Mouse (Mus musculus): ENCODE measurements at regions not wholly inside any gene's neighbourhood (a gene's known extent, or its start where the extent isn't known, plus 50 kb on each side); places are given as distances from the start of the nearest gene placed in this dataset.
A peak's percentile ranks its signal among the peaks of the same experiment; 100 is the strongest.
"Not testable (repeated sequence)": the region's sequence is repeated elsewhere in the genome, so short reads cannot be mapped to it uniquely, and the experiment has no call there.

DNA sequence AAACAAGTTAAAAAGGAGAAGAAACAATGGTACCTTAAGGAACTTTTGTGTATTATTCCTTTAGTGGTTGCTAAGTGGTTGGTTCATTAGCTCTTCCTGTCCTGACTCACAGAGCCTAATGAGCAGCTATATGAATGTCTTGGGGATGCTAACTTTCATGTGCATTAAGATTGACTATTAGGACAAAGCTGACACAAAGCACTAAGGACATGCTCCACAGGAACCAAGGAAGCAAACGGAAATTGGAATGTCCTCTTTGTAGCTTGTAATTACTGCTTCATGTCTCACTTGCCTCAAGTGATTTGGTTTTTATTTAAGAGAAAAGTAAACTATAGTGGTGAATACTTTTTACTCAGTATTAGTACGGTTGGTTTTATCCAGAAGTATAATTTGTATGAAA is 627.2 kb downstream of the Hdgfl1 start:
- no peaks in the 10 kb centered on the region for H3K9me3 ChIP-seq (ENCODE audit: control insufficient read depth, insufficient read depth, low read depth, low read length)
- H3K4me3 ChIP-seq (ENCODE audit: insufficient read depth in 1 of 2, low read depth in 1 of 2, low read length in 2 of 2, poor library complexity in 1 of 2, severe bottlenecking in 1 of 2) = no peak overlapping the region
- no peak overlapping the region for H3K9ac ChIP-seq (ENCODE audit: insufficient read depth, low read depth, low read length, poor library complexity, severe bottlenecking)
- TF ChIP-seq CHD2 (IDR thresholded peaks at IDR 0.05; ENCODE audit: low read depth, low read length) (no peak), ZC3H11A (IDR thresholded peaks at IDR 0.05; ENCODE audit: borderline replicate concordance, low read depth, low read length) (no peak), ZNF384 (IDR thresholded peaks at IDR 0.05; ENCODE audit: low read depth, low read length) (no peak), HCFC1 (IDR thresholded peaks at IDR 0.05; ENCODE audit: borderline replicate concordance, insufficient read depth, low read length) (no peak)
- H3K4me1 ChIP-seq (ENCODE audit: control insufficient read depth in 2 of 2, insufficient read depth in 2 of 2, low read length in 2 of 2, poor library complexity in 1 of 2) = no peaks in the 10 kb centered on the region
- no peak overlapping the region for H3K27ac ChIP-seq (ENCODE audit: insufficient read depth, low read depth, low read length, poor library complexity, severe bottlenecking)
- no peak for DNase-seq (ENCODE audit: low read depth, low spot score)
- H3K36me3 ChIP-seq (ENCODE audit: control insufficient read depth, insufficient read depth, low read length, poor library complexity, severe bottlenecking) = no peaks in the 10 kb centered on the region
- in situ Hi-C loops (cut with MboI; ENCODE audit: low sequenced_read_pairs in 2 of 2, unreplicated experiment in 2 of 2) = no loop called here

DNA sequence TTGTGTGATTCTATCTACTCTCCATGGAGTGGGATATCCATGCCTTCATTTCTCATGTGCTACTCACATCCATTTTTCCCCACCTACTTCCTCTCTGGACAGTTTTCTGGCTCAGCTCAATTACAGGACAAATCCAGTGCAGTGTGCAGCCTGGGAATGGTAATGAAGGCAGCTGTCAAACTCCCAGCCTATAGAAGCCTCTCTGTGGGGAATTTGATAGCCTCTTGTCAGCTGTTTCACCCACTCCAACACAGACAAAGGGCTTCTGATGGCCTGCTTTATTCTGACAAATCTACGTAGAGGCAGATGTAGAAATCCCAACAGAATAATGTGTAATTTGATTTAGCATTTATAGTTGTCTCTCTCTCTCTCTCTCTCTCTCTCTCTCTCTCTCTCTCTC is 650.6 kb downstream of the Hdgfl1 start:
- Histone ChIP-seq H3K36me3 (ENCODE audit: control insufficient read depth, insufficient read depth, low read length, poor library complexity, severe bottlenecking) (no peaks in the 10 kb centered on the region), H3K9me3 (ENCODE audit: control insufficient read depth, insufficient read depth, low read depth, low read length) (no peaks in the 10 kb centered on the region), H3K27ac (ENCODE audit: insufficient read depth, low read depth, low read length, poor library complexity, severe bottlenecking) (no peak overlapping the region), H3K4me3 (ENCODE audit: insufficient read depth in 1 of 2, low read depth in 1 of 2, low read length in 2 of 2, poor library complexity in 1 of 2, severe bottlenecking in 1 of 2) (no peak overlapping the region), H3K9ac (ENCODE audit: insufficient read depth, low read depth, low read length, poor library complexity, severe bottlenecking) (no peak overlapping the region), H3K4me1 (ENCODE audit: control insufficient read depth in 2 of 2, insufficient read depth in 2 of 2, low read length in 2 of 2, poor library complexity in 1 of 2) (no peaks in the 10 kb centered on the region)
- in situ Hi-C loops (cut with MboI; ENCODE audit: low sequenced_read_pairs in 2 of 2, unreplicated experiment in 2 of 2) = no loop called here
- DNase-seq (ENCODE audit: low read depth, low spot score) = no peak
- TF ChIP-seq MAFK (IDR thresholded peaks at IDR 0.05; ENCODE audit: insufficient read depth, low read depth, low read length) (no peak), ZC3H11A (IDR thresholded peaks at IDR 0.05; ENCODE audit: borderline replicate concordance, low read depth, low read length) (no peak), HCFC1 (IDR thresholded peaks at IDR 0.05; ENCODE audit: borderline replicate concordance, insufficient read depth, low read length) (no peak), CHD2 (IDR thresholded peaks at IDR 0.05; ENCODE audit: low read depth, low read length) (no peak), ZNF384 (IDR thresholded peaks at IDR 0.05; ENCODE audit: low read depth, low read length) (no peak)

DNA sequence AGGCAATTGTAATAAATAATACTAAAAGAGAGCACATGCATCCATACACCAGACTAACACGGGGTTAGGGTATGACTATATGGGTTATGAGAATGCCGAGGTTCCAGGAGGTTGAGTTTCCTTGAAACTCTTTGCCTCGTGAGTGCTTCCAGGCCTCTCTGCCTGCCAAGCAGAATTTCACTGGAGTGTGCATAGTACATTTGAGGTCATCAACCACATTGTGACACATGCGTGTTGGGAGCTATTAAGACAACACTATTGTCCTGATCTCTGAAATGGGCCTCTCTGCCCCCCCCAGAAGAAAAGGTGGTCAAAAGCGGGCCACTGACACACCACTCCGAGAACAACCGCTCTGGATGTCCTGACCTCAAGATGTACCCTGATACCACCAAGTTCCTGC is 655.8 kb downstream of the Hdgfl1 start:
- no peak overlapping the region for H3K9ac ChIP-seq (ENCODE audit: insufficient read depth, low read depth, low read length, poor library complexity, severe bottlenecking)
- TF ChIP-seq HCFC1 (IDR thresholded peaks at IDR 0.05; ENCODE audit: borderline replicate concordance, insufficient read depth, low read length) = no peak

DNA sequence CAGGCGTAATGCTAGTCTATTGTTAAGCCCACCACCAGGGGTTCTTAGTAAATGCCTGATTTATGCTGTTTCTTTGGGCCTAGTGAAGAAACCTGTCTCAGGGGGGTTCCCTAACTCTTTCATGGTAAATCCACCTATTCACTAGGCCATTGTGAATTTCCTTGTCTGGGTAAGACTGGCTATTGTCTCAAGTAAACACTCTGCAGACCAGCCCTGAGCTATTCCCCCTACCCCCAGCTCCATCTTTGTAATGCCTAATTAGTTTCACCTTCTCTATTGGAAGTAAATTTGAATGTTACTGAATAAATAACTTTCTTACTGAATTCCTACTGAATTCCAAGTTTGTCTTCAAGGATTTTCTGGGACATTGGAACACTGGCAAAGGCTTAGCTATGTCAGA is 656.2 kb downstream of the Hdgfl1 start:
- H3K27ac ChIP-seq (ENCODE audit: insufficient read depth, low read depth, low read length, poor library complexity, severe bottlenecking) = peak overlapping the region; percentile 99; the same call in 1 of the 2 replicates
- in situ Hi-C loops (cut with MboI; ENCODE audit: low sequenced_read_pairs in 2 of 2, unreplicated experiment in 2 of 2); H3K9ac ChIP-seq (ENCODE audit: insufficient read depth, low read depth, low read length, poor library complexity, severe bottlenecking); H3K36me3 ChIP-seq (ENCODE audit: control insufficient read depth, insufficient read depth, low read length, poor library complexity, severe bottlenecking); H3K9me3 ChIP-seq (ENCODE audit: control insufficient read depth, insufficient read depth, low read depth, low read length); H3K4me1 ChIP-seq (ENCODE audit: control insufficient read depth in 2 of 2, insufficient read depth in 2 of 2, low read length in 2 of 2, poor library complexity in 1 of 2): not testable (repeated sequence)
- peak; percentile 47 for DNase-seq (ENCODE audit: low read depth, low spot score)
- peak overlapping the region in 1 of 2 experiments; percentile 23; a peak in 1 of 4 replicates for H3K4me3 ChIP-seq (ENCODE audit: insufficient read depth in 1 of 2, low read depth in 1 of 2, low read length in 2 of 2, poor library complexity in 1 of 2, severe bottlenecking in 1 of 2)

More for the DNA sequence above, 655.8 kb downstream of the Hdgfl1 start:
- in situ Hi-C loops (cut with MboI; ENCODE audit: low sequenced_read_pairs in 2 of 2, unreplicated experiment in 2 of 2) = no loop called here
- DNase-seq (ENCODE audit: low read depth, low spot score) = no peak
- peaks cover 0 to 10% of the 10 kb centered on the region in 2 experiments; a peak in 2 of 4 replicates for H3K4me1 ChIP-seq (ENCODE audit: control insufficient read depth in 2 of 2, insufficient read depth in 2 of 2, low read length in 2 of 2, poor library complexity in 1 of 2)
- no peaks in the 10 kb centered on the region for H3K36me3 ChIP-seq (ENCODE audit: control insufficient read depth, insufficient read depth, low read length, poor library complexity, severe bottlenecking)
- no peaks in the 10 kb centered on the region for H3K9me3 ChIP-seq (ENCODE audit: control insufficient read depth, insufficient read depth, low read depth, low read length)
- H3K27ac ChIP-seq (ENCODE audit: insufficient read depth, low read depth, low read length, poor library complexity, severe bottlenecking) = peak overlapping the region; percentile 99
- H3K4me3 ChIP-seq (ENCODE audit: insufficient read depth in 1 of 2, low read depth in 1 of 2, low read length in 2 of 2, poor library complexity in 1 of 2, severe bottlenecking in 1 of 2) = peak overlapping the region in 1 of 2 experiments; percentile 23; a peak in 1 of 4 replicates

DNA sequence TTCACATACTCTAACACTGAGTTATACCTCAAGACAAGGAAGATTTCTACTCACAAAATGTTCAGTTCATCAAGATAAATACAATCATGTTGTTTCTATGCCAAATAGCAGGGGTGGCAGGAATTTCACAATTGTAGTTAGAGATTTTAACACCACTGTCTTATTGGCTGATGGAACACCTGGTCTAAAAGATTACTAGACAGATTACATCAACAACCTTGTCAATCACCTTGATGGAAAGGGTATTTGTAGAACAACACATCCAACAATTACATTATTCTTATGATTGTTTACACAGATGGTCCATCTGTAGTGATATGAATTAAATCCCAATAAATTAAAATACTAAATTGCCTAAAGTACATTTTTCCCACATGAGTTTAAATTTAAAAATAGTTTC is 657.4 kb downstream of the Hdgfl1 start:
- Histone ChIP-seq H3K4me1 (ENCODE audit: control insufficient read depth in 2 of 2, insufficient read depth in 2 of 2, low read length in 2 of 2, poor library complexity in 1 of 2) (peaks cover 0 to 10% of the 10 kb centered on the region in 2 experiments; a peak in 2 of 4 replicates), H3K9ac (ENCODE audit: insufficient read depth, low read depth, low read length, poor library complexity, severe bottlenecking) (no peak overlapping the region), H3K4me3 (ENCODE audit: insufficient read depth in 1 of 2, low read depth in 1 of 2, low read length in 2 of 2, poor library complexity in 1 of 2, severe bottlenecking in 1 of 2) (no peak overlapping the region), H3K9me3 (ENCODE audit: control insufficient read depth, insufficient read depth, low read depth, low read length) (no peaks in the 10 kb centered on the region), H3K36me3 (ENCODE audit: control insufficient read depth, insufficient read depth, low read length, poor library complexity, severe bottlenecking) (no peaks in the 10 kb centered on the region), H3K27ac (ENCODE audit: insufficient read depth, low read depth, low read length, poor library complexity, severe bottlenecking) (no peak overlapping the region; the same call in 1 of the 2 replicates)
- DNase-seq (ENCODE audit: low read depth, low spot score) = no peak
- no peak for TF ChIP-seq ZC3H11A (IDR thresholded peaks at IDR 0.05; ENCODE audit: borderline replicate concordance, low read depth, low read length)
- in situ Hi-C loops (cut with MboI; ENCODE audit: low sequenced_read_pairs in 2 of 2, unreplicated experiment in 2 of 2) = no loop called here
